Mouse (Mus musculus) CH12.LX (cell line): Measurements from ENCODE around the gene Kank4.

Experiments
- CTCF ChIP-seq, 2 experiments: IDR thresholded peaks in 1 of 2; conservative IDR thresholded peaks in 1 of 2; 2 replicates each; pipeline ENCODE4 v1.5.1; 2011 to 2012; ENCODE audit warnings: low read depth in 2 of 2, low read length in 2 of 2, improper control_type of control experiment in 1 of 2, inconsistent platforms in 1 of 2, mild to moderate bottlenecking in 1 of 2, moderate library complexity in 1 of 2
- E2F4 ChIP-seq: IDR thresholded peaks from 2 replicates; pipeline ENCODE4 v1.6.1; 2011; ENCODE audit warnings: low read depth, low read length, improper control_type of control experiment; ENCODE audit not compliant: insufficient replicate concordance
- HCFC1 ChIP-seq: IDR thresholded peaks from 2 replicates; pipeline ENCODE4 v1.6.1; 2012; ENCODE audit warnings: low read depth, mild to moderate bottlenecking, inconsistent platforms, low read length, improper control_type of control experiment
- MAFK ChIP-seq: IDR thresholded peaks from 2 replicates; pipeline ENCODE4 v1.6.1; 2011; ENCODE audit warnings: low read length, improper control_type of control experiment; ENCODE audit not compliant: insufficient replicate concordance
- MAX ChIP-seq: IDR thresholded peaks from 2 replicates; pipeline ENCODE4 v1.6.1; 2011; ENCODE audit warnings: low read length, improper control_type of control experiment
- MEF2A ChIP-seq: IDR thresholded peaks from 2 replicates; pipeline ENCODE4 v1.6.1; 2014; ENCODE audit warnings: low read depth, mild to moderate bottlenecking, inconsistent platforms, low read length, improper control_type of control experiment, borderline replicate concordance
- MYC ChIP-seq: IDR thresholded peaks from 2 replicates; pipeline ENCODE4 v1.6.1; 2011; ENCODE audit warnings: low read depth, mild to moderate bottlenecking, improper control_type of control experiment, low read length
- PAX5 ChIP-seq: IDR thresholded peaks from 2 replicates; pipeline ENCODE4 v1.6.1; 2012; ENCODE audit warnings: low read length, inconsistent platforms, mixed read lengths
- POLR2A ChIP-seq: IDR thresholded peaks from 2 replicates; pipeline ENCODE4 v1.6.1; 2011; ENCODE audit warnings: low read depth, mild to moderate bottlenecking, improper control_type of control experiment, low read length
- POLR2AphosphoS2 ChIP-seq: IDR thresholded peaks from 2 replicates; pipeline ENCODE4 v1.6.1; 2011; ENCODE audit warnings: low read depth, low read length, improper control_type of control experiment
- TCF12 ChIP-seq: IDR thresholded peaks from 2 replicates; pipeline ENCODE4 v1.6.1; 2014; ENCODE audit warnings: low read depth, mild to moderate bottlenecking, inconsistent platforms, low read length, improper control_type of control experiment
- UBTF ChIP-seq: IDR thresholded peaks from 2 replicates; pipeline ENCODE4 v1.6.1; 2012; ENCODE audit warnings: low read depth, mild to moderate bottlenecking, inconsistent platforms, low read length, improper control_type of control experiment, moderate library complexity
- ZC3H11A ChIP-seq: IDR thresholded peaks from 2 replicates; pipeline ENCODE4 v1.6.1; 2012; ENCODE audit warnings: low read depth, mild to moderate bottlenecking, inconsistent platforms, low read length, improper control_type of control experiment
- ZKSCAN1 ChIP-seq: IDR thresholded peaks from 2 replicates; pipeline ENCODE4 v1.6.1; 2012; ENCODE audit warnings: low read depth, inconsistent platforms, low read length, improper control_type of control experiment, borderline replicate concordance

DNA sequence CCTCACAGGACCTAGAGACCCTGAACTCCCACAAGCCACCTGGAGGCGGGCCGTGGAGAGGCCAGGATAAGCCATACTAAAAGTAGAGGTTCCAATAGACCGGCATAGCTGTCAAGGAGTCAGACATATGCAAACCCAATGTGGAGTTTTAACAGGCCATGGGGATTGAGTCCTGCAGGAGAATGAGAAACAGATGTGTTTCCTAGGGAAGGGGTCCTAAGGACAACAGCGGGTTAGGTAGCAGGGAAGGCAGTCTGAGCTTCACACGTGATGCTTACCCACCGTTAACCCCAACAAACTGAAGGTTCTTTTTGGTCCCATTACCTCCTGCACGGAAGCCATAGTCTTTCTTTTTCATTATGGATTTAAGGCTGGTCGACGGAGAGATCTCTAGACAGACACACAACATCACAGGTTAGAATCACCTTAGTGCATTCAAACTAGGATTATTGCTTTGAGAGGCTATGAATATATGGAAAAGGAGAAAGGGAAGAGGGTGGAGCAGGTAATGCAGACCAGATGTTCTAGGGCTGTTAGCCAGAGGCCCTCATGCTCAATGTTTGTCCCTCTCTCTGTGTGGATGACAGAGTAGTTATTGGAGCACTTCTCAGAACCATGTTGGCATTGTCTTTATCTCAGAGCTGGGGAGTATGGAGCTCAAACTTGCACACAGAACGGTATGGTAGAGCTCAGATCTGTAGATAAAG lies 40.5 kb downstream of the Kank4 start:
- no peak for TF ChIP-seq MEF2A
- no peak for TF ChIP-seq ZKSCAN1
- no peak for TF ChIP-seq POLR2A
- no peak for TF ChIP-seq MAX
- TF ChIP-seq POLR2AphosphoS2, result no peak
- TF ChIP-seq PAX5, result no peak
- TF ChIP-seq TCF12, result no peak
- no peak for TF ChIP-seq ZC3H11A
- no peak for TF ChIP-seq UBTF
- no peak for TF ChIP-seq CTCF (conservative IDR thresholded peaks at IDR 0.05 in 1 of 2, IDR thresholded peaks at IDR 0.05 in 1 of 2; ENCODE audit: low read depth in 2 of 2, low read length in 2 of 2)
- TF ChIP-seq HCFC1, result no peak
- TF ChIP-seq MAFK, result no peak
- TF ChIP-seq E2F4, result no peak
- TF ChIP-seq MYC, result no peak
